Mouse (Mus musculus): ENCODE results near the gene Slc25a18. TPM values are rescaled to one million over a fixed set of nuclear protein-coding genes. Genes with fewer than 3 reads are reported as not detected.

Slc25a18 gene
- polyA plus RNA-seq, 1 experiment from 2014 or later: 0.35 TPM

- H3K4me1 ChIP-seq: peaks cover 17% of the 10 kb centered on the region
- H3K9me3 ChIP-seq (replicated peaks): no peaks in the 10 kb centered on the region
- H3K27ac ChIP-seq (replicated peaks): no peak overlapping the region
- 92% methylated on average over 4 of the region's 4 CpGs for WGBS
- H3K27me3 ChIP-seq (ENCODE audit: low read depth, poor library complexity, severe bottlenecking): no peaks in the 10 kb centered on the region
- no peak overlapping the region for H3K4me3 ChIP-seq
- peaks cover 16% of the 10 kb centered on the region for H3K36me3 ChIP-seq
- DNase-seq (ENCODE audit: low spot score): no peak
Observed at GRCm38 (mm10) chr6:120834766-120835321, 61.5 kb downstream of the Slc25a18 start.

- Histone ChIP-seq H3K27me3 (ENCODE audit: low read depth, poor library complexity, severe bottlenecking) (no peaks in the 10 kb centered on the region), H3K4me1 (peaks cover 17% of the 10 kb centered on the region), H3K27ac (replicated peaks) (peak within 1 kb of the TSS; percentile 98), H3K9me3 (replicated peaks) (no peaks in the 10 kb centered on the region), H3K36me3 (peaks cover 25% of the 10 kb centered on the region), H3K4me3 (peak within 1 kb of the TSS; percentile 93)
- 6% methylated on average over 40 of the region's 40 CpGs for WGBS
- DNase-seq (ENCODE audit: low spot score): peak; percentile 97
Observed at GRCm38 (mm10) chr6:120835474-120836374, 62.3 kb downstream of the Slc25a18 start, which contains the start of gene Bcl2l13. Bcl2l13 (plus strand) TSS chr6:120836212.

GRCm38 (mm10) chr6:120836389-120837151 is 63.2 kb downstream of the Slc25a18 start:
- DNase-seq (ENCODE audit: low spot score): no peak
- 5% methylated on average over 37 of the region's 37 CpGs for WGBS
- Histone ChIP-seq H3K27me3 (ENCODE audit: low read depth, poor library complexity, severe bottlenecking) (no peaks in the 10 kb centered on the region), H3K4me1 (peaks cover 17% of the 10 kb centered on the region), H3K9me3 (replicated peaks) (no peaks in the 10 kb centered on the region), H3K27ac (replicated peaks) (peak overlapping the region; percentile 98), H3K36me3 (peaks cover 27% of the 10 kb centered on the region), H3K4me3 (peak overlapping the region; percentile 93)

GRCm38 (mm10) chr6:120837152-120837530 is 63.8 kb downstream of the Slc25a18 start:
- Histone ChIP-seq H3K36me3 (peaks cover 27% of the 10 kb centered on the region), H3K4me1 (peaks cover 17% of the 10 kb centered on the region), H3K27me3 (ENCODE audit: low read depth, poor library complexity, severe bottlenecking) (no peaks in the 10 kb centered on the region), H3K4me3 (peak overlapping the region; percentile 93), H3K9me3 (replicated peaks) (no peaks in the 10 kb centered on the region), H3K27ac (replicated peaks) (peak overlapping the region; percentile 98)
- WGBS: 70% methylated on average over 1 of the region's 1 CpGs
- no peak for DNase-seq (ENCODE audit: low spot score)

- no peak overlapping the region for H3K27ac ChIP-seq (replicated peaks)
- H3K4me3 ChIP-seq: no peak overlapping the region
- DNase-seq (ENCODE audit: low spot score): no peak
- no peaks in the 10 kb centered on the region for H3K27me3 ChIP-seq (ENCODE audit: low read depth, poor library complexity, severe bottlenecking)
- H3K9me3 ChIP-seq (replicated peaks): no peaks in the 10 kb centered on the region
- WGBS: 92% methylated on average over 7 of the region's 7 CpGs
- peaks cover 35% of the 10 kb centered on the region for H3K36me3 ChIP-seq
- peaks cover 17% of the 10 kb centered on the region for H3K4me1 ChIP-seq
Observed at GRCm38 (mm10) chr6:120840258-120840657, 66.9 kb downstream of the Slc25a18 start.

GRCm38 (mm10) chr6:120841754-120842153 is 68.4 kb downstream of the Slc25a18 start:
- Histone ChIP-seq H3K4me3 (no peak overlapping the region), H3K9me3 (replicated peaks) (no peaks in the 10 kb centered on the region), H3K4me1 (peaks cover 11% of the 10 kb centered on the region), H3K36me3 (peaks cover 35% of the 10 kb centered on the region), H3K27me3 (ENCODE audit: low read depth, poor library complexity, severe bottlenecking) (no peaks in the 10 kb centered on the region), H3K27ac (replicated peaks) (no peak overlapping the region)
- WGBS: 97% methylated on average over 5 of the region's 5 CpGs
- DNase-seq (ENCODE audit: low spot score): no peak

Small RNA genes within 50 kb of the gene (microRNA-seq; reads per million reads assigned to microRNA genes)
- gene Gm25193: not detected

Other genes with a start within 250 kb of the Slc25a18 start
- gene Hdhd5, start 242.3 kb upstream of the Slc25a18 start, polyA plus RNA-seq (2016; fragmentation: Nextera tagmentation; extraction: Ambion mirVana): 21.0 and 21.6 TPM in 2 replicates
- gene Cecr2, start 107.2 kb upstream of the Slc25a18 start, polyA plus RNA-seq (2016; fragmentation: Nextera tagmentation; extraction: Ambion mirVana): 13.4 and 14.6 TPM in 2 replicates
- 123 and 133 TPM in 2 replicates for gene Atp6v1e1, start 49.2 kb downstream of the Slc25a18 start, polyA plus RNA-seq (2016; fragmentation: Nextera tagmentation; extraction: Ambion mirVana)
- gene Bcl2l13, start 62.6 kb downstream of the Slc25a18 start, polyA plus RNA-seq (2016; fragmentation: Nextera tagmentation; extraction: Ambion mirVana): 46.6 and 48.9 TPM in 2 replicates
- gene Bid, start 143.3 kb downstream of the Slc25a18 start, polyA plus RNA-seq (2016; fragmentation: Nextera tagmentation; extraction: Ambion mirVana): 15.4 and 16.6 TPM in 2 replicates

Data from midbrain, embryonic 10.5 days (tissue).